Mouse (Mus musculus) megakaryocyte, embryonic 14.5 days (primary cell): ENCODE data around the gene Prune2. TPM values are rescaled to one million over a fixed set of nuclear protein-coding genes. Genes with fewer than 3 reads are reported as not detected.

Experiments
- H3K27me3 ChIP-seq: replicated peaks from 2 replicates; pipeline ENCODE3; 2012; ENCODE audit warnings: inconsistent platforms
- H3K36me3 ChIP-seq: replicated peaks from 2 replicates; pipeline ENCODE3; 2012; ENCODE audit warnings: low read length, inconsistent platforms, mixed read lengths
- H3K4me1 ChIP-seq: 2 replicates; pipeline ENCODE4 v1.6.1; 2012; ENCODE audit warnings: inconsistent platforms
- H3K4me3 ChIP-seq: replicated peaks from 2 replicates; pipeline ENCODE3; 2012; ENCODE audit warnings: moderate library complexity, mild to moderate bottlenecking, inconsistent platforms
- H3K9me3 ChIP-seq: 2 replicates; pipeline ENCODE4 v1.6.1; 2012; ENCODE audit warnings: inconsistent platforms
- FLI1 ChIP-seq: IDR thresholded peaks from 2 replicates; pipeline ENCODE4 v1.6.1; 2012; ENCODE audit warnings: low read length, inconsistent platforms, mixed read lengths
- GATA1 ChIP-seq: IDR thresholded peaks from 3 replicates; pipeline ENCODE4 v1.6.1; 2012; ENCODE audit warnings: mixed read lengths, low read length, inconsistent platforms, borderline replicate concordance
- polyA plus RNA-seq: library from polyadenylated mRNA; stranded (reverse); fragments of >175 nt; gene quantifications from 2 replicates; pipeline ENCODE4 v1.2.3, GENCODE M21; 2012; ENCODE audit warnings: low replicate concordance; ENCODE audit not compliant: insufficient read depth

The Prune2 gene
- polyA plus RNA-seq, 1 experiment: 1.2 TPM

DNA sequence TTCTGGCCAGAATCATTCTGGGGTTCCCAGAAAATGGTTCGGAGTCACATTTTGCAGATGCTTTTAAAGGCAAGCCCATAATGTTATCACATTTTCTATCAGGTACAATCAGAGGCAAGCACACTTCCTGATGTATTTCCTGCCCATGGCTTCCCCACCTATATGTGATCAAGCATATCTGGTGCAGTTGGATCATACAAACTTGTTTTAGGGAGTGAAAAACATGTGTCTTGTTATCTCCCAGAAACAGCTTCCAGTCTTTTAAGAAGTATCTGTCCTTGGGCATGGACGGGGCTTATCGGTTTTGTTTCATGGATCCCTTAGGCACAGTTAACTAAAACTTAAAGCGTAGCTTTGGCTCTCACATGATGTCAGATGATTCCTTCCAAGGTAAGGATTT lies 36.2 kb downstream of the Prune2 start:
- TF ChIP-seq FLI1: no peak
- TF ChIP-seq GATA1: no peak
- H3K4me3 ChIP-seq: peak overlapping the region; percentile 23
- peaks cover 52% of the 10 kb centered on the region for H3K4me1 ChIP-seq
- peaks cover 14% of the 10 kb centered on the region for H3K36me3 ChIP-seq
- no peaks in the 10 kb centered on the region for H3K9me3 ChIP-seq
- no peaks in the 10 kb centered on the region for H3K27me3 ChIP-seq

DNA sequence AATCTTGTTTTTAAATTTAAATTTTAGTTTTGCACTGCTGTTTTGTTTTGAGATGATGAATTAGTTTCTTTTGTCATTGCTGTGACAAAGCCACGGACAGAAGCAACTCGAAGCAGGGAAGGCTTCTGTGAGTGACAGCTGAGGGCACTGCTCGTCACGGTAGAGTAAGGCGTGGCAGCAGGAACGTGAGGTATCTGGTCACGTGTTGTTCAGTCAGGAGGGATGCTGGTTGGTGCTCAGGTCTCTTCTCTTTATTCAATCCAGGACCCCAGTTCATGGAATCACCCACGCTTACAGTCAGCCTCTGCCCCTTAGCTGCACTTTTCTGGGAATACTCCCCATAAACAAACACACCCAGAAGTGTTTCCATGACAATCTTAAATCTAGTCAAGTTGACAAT lies 38.3 kb downstream of the Prune2 start:
- no peak overlapping the region for H3K4me3 ChIP-seq
- peaks cover 8% of the 10 kb centered on the region for H3K36me3 ChIP-seq
- TF ChIP-seq GATA1 (no peak), FLI1 (no peak)
- H3K27me3 ChIP-seq: no peaks in the 10 kb centered on the region
- no peaks in the 10 kb centered on the region for H3K9me3 ChIP-seq
- H3K4me1 ChIP-seq: peaks cover 60% of the 10 kb centered on the region

DNA sequence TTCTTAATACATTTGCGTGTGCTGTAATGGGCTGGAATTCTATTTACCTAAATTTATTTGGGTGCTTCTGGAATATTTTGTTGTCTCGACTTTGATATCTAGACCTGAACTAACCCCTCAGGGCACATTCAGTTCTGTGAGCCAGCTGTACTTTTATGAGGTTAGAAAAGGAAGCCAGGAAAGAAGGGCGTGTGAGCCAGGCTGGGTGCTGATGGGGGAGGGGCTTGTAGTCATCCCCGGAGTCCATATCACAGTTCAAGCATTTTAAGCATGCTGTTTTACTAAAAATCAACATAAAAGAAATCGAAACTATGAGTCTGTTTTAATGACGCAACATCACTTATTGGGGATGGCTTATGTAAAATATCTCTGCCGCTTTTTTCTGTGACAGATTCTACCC lies 42.0 kb downstream of the Prune2 start:
- peaks cover 42% of the 10 kb centered on the region for H3K4me1 ChIP-seq
- no peaks in the 10 kb centered on the region for H3K9me3 ChIP-seq
- TF ChIP-seq FLI1 (no peak), GATA1 (no peak)

DNA sequence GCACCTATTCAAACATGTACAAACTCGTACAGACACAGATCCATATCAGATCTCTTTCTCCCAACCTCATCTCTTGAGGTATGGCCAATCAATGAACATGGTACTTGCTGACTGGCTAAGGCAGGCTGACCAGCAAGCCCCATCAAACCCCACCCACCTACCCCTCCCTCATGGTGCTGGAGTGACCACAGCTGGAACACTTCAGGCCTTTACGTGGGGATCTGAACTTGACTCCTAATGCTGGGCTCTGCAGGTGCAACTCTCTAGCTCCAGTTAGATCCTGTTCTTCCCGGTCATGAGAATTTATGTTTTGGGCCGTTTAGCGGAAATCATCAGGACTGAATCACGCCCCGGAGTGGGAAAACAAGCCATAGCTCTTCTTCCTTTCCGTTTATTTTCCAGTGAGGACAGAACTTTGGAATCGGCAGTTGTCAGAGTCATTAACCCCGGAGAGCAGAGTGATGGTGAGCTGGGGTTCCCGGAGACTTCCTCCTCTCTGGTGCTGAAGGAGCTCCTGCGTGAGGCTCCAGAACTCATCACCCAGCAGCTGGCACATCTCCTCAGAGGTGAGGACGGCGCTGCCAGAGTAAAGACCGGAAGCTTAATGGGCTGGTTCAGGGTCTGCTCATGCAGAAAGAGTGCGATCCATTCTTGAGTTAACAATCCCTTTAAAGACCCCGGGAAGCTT lies 50.4 kb downstream of the Prune2 start:
- Histone ChIP-seq H3K4me3 (no peak overlapping the region), H3K27me3 (no peaks in the 10 kb centered on the region), H3K36me3 (peaks cover 11% of the 10 kb centered on the region), H3K4me1 (peaks cover 39% of the 10 kb centered on the region), H3K9me3 (no peaks in the 10 kb centered on the region)
- TF ChIP-seq FLI1 (no peak), GATA1 (no peak)

More for the DNA sequence above, 42.0 kb downstream of the Prune2 start:
- Histone ChIP-seq H3K27me3 (no peaks in the 10 kb centered on the region), H3K4me3 (no peak overlapping the region), H3K36me3 (peaks cover 6% of the 10 kb centered on the region)

DNA sequence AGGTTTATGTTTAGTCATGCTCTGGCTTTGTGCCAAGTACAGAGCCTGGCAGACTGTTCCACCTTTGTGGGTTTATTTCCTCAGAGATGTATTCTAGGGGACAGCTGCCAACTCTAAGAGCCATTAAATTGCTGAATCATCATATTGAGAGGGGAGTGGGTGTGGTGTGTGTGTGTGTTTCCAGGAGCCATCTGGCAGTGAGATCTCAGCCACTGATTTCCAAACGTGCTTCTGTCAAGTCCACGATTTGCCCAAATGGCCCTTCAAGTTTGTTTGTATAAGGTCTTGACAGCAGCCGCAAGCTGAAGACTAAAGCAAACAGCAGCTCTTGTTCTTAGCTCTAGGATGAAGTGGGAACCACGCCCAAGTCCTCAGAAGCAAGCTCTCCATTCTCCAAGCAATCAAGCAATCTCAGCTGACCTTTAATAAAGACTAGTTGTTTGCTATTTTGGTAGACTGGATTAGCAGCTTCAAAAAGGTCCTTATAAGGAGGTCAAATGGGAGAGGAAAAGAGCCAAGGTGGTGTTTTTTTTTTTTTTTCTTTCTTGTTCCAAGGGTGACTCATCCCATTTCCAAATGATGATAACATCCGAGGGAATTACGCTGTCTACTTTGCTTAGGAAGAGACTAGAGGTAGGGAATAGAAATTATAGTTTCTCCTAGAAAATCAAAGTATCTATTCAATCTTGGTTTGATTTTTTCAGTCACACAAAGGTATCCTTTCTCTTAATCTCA lies 55.5 kb downstream of the Prune2 start:
- H3K4me3 ChIP-seq: peak overlapping the region; percentile 56
- H3K4me1 ChIP-seq: peaks cover 49% of the 10 kb centered on the region
- H3K36me3 ChIP-seq: peaks cover 7% of the 10 kb centered on the region
- H3K9me3 ChIP-seq: no peaks in the 10 kb centered on the region
- no peaks in the 10 kb centered on the region for H3K27me3 ChIP-seq
- TF ChIP-seq GATA1 (no peak), FLI1 (no peak)

DNA sequence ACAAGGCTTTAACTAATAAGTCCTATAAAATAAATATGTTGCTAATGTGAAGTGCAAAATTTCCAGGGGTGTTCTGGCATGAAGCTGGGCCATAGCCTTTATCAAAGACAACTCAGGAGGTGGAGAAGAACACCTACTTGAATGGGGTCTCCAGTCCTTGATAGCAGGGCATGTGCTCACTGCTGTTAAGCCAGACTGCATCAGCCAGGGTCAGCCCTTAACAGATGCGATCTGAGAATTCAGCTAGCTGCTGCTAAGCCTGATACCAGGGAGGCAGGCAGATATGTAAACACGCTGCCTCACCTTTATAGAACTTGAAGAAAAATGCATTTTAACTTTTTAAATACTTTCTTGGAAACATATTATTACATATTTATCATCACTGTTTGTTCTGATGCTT lies 57.2 kb downstream of the Prune2 start:
- Histone ChIP-seq H3K4me3 (no peak overlapping the region), H3K27me3 (no peaks in the 10 kb centered on the region), H3K36me3 (peaks cover 6% of the 10 kb centered on the region), H3K9me3 (no peaks in the 10 kb centered on the region), H3K4me1 (peaks cover 49% of the 10 kb centered on the region)
- TF ChIP-seq FLI1 (no peak), GATA1 (no peak)

DNA sequence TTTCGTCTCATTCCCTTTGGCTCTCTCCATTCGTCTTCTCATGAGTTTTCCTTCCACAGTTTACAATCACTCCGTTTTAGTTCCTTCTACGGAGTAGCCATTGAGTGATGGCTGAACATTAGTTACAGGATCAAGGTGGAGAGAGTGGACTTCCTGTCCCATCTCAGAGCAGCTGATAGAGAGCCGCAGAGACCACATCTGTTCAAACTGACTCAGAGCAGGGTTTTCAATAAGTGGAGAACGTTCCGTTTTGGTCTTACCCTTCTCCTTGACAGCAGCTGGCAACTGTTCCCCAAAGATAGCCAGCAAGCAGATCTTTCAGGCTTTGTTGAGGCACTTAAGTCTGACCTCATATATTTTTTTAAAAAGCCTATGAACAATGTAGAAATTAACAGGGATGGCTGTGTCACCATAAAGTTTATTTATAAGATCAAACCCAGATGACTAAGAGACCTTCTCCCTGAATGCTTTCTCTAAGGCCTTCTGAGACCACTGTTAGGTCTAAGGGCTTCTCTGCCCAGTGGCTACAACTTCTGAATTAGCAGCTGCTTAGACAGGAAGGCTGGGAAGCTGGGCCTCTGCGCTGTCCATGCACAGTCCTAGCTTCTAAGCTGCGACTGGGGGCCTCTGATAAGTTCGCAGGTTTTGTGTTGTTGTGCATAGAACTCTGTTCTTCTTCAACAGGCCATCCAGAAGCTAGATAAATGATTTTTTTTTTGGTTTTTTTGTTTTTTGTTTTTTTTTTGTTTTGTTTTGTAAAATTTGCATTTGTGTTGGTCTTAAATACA lies 58.6 kb downstream of the Prune2 start:
- H3K9me3 ChIP-seq: no peaks in the 10 kb centered on the region
- H3K4me3 ChIP-seq: peak overlapping the region; percentile 75
- TF ChIP-seq FLI1: no peak
- TF ChIP-seq GATA1: no peak; the same call in 2 of the 3 replicates
- H3K27me3 ChIP-seq: no peaks in the 10 kb centered on the region
- peaks cover 49% of the 10 kb centered on the region for H3K4me1 ChIP-seq
- H3K36me3 ChIP-seq: peaks cover 6% of the 10 kb centered on the region

DNA sequence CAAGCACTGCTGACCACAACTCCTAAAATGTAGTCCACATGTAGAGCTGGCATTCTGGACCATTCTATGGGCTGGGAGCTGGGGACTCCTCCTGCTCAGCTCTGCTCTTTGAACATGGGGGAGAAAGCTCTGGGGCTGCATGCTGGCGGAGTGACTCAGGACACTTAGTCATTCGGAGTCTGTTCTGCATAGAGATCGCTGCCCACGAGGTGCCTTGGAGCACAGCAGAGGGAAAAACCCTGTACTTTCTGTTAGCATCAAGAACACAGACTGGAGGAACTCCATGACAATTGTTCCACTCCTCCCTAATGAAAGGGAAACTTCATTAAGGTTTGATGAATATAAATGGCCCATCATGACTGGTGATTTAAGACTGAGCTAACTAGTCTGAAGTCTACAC lies 68.8 kb downstream of the Prune2 start:
- H3K4me3 ChIP-seq: no peak overlapping the region
- H3K4me1 ChIP-seq: peaks cover 59% of the 10 kb centered on the region
- H3K9me3 ChIP-seq: no peaks in the 10 kb centered on the region
- peaks cover 38% of the 10 kb centered on the region for H3K36me3 ChIP-seq
- H3K27me3 ChIP-seq: no peaks in the 10 kb centered on the region
- TF ChIP-seq FLI1: no peak
- TF ChIP-seq GATA1: no peak

DNA sequence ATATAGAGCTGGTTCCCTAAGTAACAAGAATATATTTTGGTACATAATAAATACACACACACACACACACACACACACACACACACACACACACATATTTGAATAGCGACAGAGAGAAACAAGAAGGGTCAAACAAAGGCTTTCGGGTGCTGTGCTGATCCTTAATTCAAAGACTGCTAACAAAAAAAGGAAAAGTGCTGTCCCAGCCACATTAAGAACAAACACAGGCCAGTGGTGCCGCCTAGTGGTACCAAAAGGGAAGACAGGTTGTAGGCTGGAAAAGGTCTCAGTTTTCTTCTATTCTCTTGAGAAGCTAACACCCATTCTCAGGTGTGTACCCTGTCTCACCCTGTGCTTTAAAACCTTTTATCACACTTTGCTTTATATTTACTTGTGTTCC lies 74.4 kb downstream of the Prune2 start:
- Histone ChIP-seq H3K4me3 (no peak overlapping the region), H3K4me1 (peaks cover 79% of the 10 kb centered on the region), H3K27me3 (no peaks in the 10 kb centered on the region), H3K9me3 (peaks cover 6% of the 10 kb centered on the region), H3K36me3 (peaks cover 29% of the 10 kb centered on the region)
- TF ChIP-seq FLI1 (no peak), GATA1 (no peak)
